Mouse (Mus musculus) hindbrain, embryonic 13.5 days (tissue): ENCODE measurements around the gene Rhox2a. TPM values are rescaled to one million over a fixed set of nuclear protein-coding genes. Genes with fewer than 3 reads are reported as not detected.
"Not testable (repeated sequence)": the region's sequence is repeated elsewhere in the genome, so short reads cannot be mapped to it uniquely, and the experiment has no call there.

ENCODE experiments used
- ATAC-seq: fragments of 200-750 bp; cut with Nextera tagmentation; 2 replicates; pipeline ENCODE4 v1.8.0; 2017; ENCODE audit warnings: moderate TSS enrichment; ENCODE audit not compliant: low FRiP score
- H3K27ac ChIP-seq: fragments of 300-500 bp; sonication (generic); 2 replicates; pipeline ENCODE4 v1.5.1; 2015; ENCODE audit warnings: inconsistent platforms, mild to moderate bottlenecking, moderate library complexity
- H3K27me3 ChIP-seq: fragments of 300-500 bp; sonication (generic); 2 replicates; pipeline ENCODE4 v1.6.1; 2015; ENCODE audit warnings: mild to moderate bottlenecking, inconsistent platforms
- H3K36me3 ChIP-seq: fragments of 300-500 bp; sonication (generic); 2 replicates; pipeline ENCODE4 v1.6.1; 2015; ENCODE audit warnings: mild to moderate bottlenecking, inconsistent platforms
- H3K4me1 ChIP-seq: fragments of 300-500 bp; sonication (generic); replicated peaks from 2 replicates; pipeline ENCODE4 v1.6.1; 2015; ENCODE audit warnings: inconsistent platforms
- H3K4me2 ChIP-seq: fragments of 300-500 bp; sonication (generic); 2 replicates; pipeline ENCODE4 v1.6.1; 2015; ENCODE audit warnings: inconsistent platforms, mild to moderate bottlenecking, moderate library complexity
- H3K4me3 ChIP-seq: fragments of 300-500 bp; sonication (generic); 2 replicates; pipeline ENCODE4 v1.5.1; 2015; ENCODE audit warnings: mild to moderate bottlenecking, inconsistent platforms
- H3K9ac ChIP-seq: fragments of 300-500 bp; sonication (generic); 2 replicates; pipeline ENCODE4 v1.6.1; 2015; ENCODE audit warnings: mild to moderate bottlenecking, inconsistent platforms
- H3K9me3 ChIP-seq: fragments of 300-500 bp; sonication (generic); 2 replicates; pipeline ENCODE4 v1.6.1; 2016; ENCODE audit warnings: inconsistent platforms
- WGBS: fragments of 180-500 bp; shearing (Covaris S2); methylation state at CpG from one replicate; pipeline ENCODE4 v1.1.7; 2015; 5-methylcytosine and 5-hydroxymethylcytosine counted together
- polyA plus RNA-seq: library from polyadenylated mRNA; unstranded; fragments of >200 nt; fragmentation: Nextera tagmentation; extraction: Ambion mirVana; gene quantifications from 2 replicates; pipeline ENCODE4 v1.2.1, GENCODE M21; 2015

The Rhox2a gene
- 0.32 TPM in 1 of 2 replicates, not detected in the other for polyA plus RNA-seq

GRCm38 (mm10) chrX:37244676-37245075 is at the start of gene Rhox2a:
Gene Rhox2a, plus strand, starts transcription at chrX:37244976.
- H3K4me1 ChIP-seq, ATAC-seq, H3K9me3 ChIP-seq, H3K9ac ChIP-seq, H3K4me2 ChIP-seq, H3K27ac ChIP-seq, H3K4me3 ChIP-seq, H3K36me3 ChIP-seq, H3K27me3 ChIP-seq: not testable (repeated sequence)
- 100% methylated on average over 2 of the region's 9 CpGs for WGBS

- no peak overlapping the region for H3K4me3 ChIP-seq
- no peaks in the 10 kb centered on the region for H3K9me3 ChIP-seq
- H3K36me3 ChIP-seq = no peaks in the 10 kb centered on the region
- no peak overlapping the region for H3K27ac ChIP-seq
- no peak overlapping the region for H3K9ac ChIP-seq
- ATAC-seq = no peak
- 59% methylated on average over 8 of the region's 8 CpGs for whole genome bisulfite sequencing
- H3K27me3 ChIP-seq = no peaks in the 10 kb centered on the region
- no peak overlapping the region for H3K4me2 ChIP-seq
- no peaks in the 10 kb centered on the region for H3K4me1 ChIP-seq
These were observed 46.1 kb upstream of the Rhox2a start for GRCm38 (mm10) chrX:37198676-37199075.

GRCm38 (mm10) chrX:37210941-37211340 is 33.8 kb upstream of the Rhox2a start, which contains the start of gene Gm9:
Gene Gm9, minus strand, starts transcription at chrX:37211041.
- H3K36me3 ChIP-seq = no peaks in the 10 kb centered on the region
- no peak for ATAC-seq
- 84% methylated on average over 10 of the region's 10 CpGs for WGBS

GRCm38 (mm10) chrX:37222158-37222557 is 22.6 kb upstream of the Rhox2a start, which contains the start of gene Rhox1:
Gene Rhox1, minus strand, starts transcription at chrX:37222258.
- not testable (repeated sequence) for H3K27me3 ChIP-seq, H3K36me3 ChIP-seq, H3K4me1 ChIP-seq, H3K9ac ChIP-seq, H3K27ac ChIP-seq, H3K9me3 ChIP-seq, H3K4me2 ChIP-seq, H3K4me3 ChIP-seq, ATAC-seq
- WGBS = 75% methylated on average over 1 of the region's 1 CpGs

More at GRCm38 (mm10) chrX:37210941-37211340, 33.8 kb upstream of the Rhox2a start, which contains the start of gene Gm9:
- Histone ChIP-seq H3K4me1 (no peaks in the 10 kb centered on the region), H3K4me2 (no peak within 1 kb of the TSS), H3K4me3 (no peak within 1 kb of the TSS), H3K9ac (no peak within 1 kb of the TSS), H3K27me3 (no peaks in the 10 kb centered on the region), H3K9me3 (no peaks in the 10 kb centered on the region), H3K27ac (no peak within 1 kb of the TSS)

- not testable (repeated sequence) for ATAC-seq, H3K36me3 ChIP-seq, H3K27ac ChIP-seq, H3K4me2 ChIP-seq, H3K9ac ChIP-seq, H3K4me1 ChIP-seq, H3K27me3 ChIP-seq, H3K4me3 ChIP-seq, H3K9me3 ChIP-seq
- 78% methylated on average over 1 of the region's 3 CpGs for WGBS
These were observed 4.8 kb downstream of the Rhox2a start, which contains the start of gene Rhox3a for GRCm38 (mm10) chrX:37249619-37250018. Gene Rhox3a, plus strand, starts transcription at chrX:37249919.

GRCm38 (mm10) chrX:37265038-37265437 is 20.3 kb downstream of the Rhox2a start, which contains the start of gene Rhox4a:
Gene Rhox4a, plus strand, starts transcription at chrX:37265338.
- not testable (repeated sequence) for H3K4me1 ChIP-seq
- 97% methylated on average over 9 of the region's 19 CpGs for WGBS

More at GRCm38 (mm10) chrX:37265038-37265437, 20.3 kb downstream of the Rhox2a start, which contains the start of gene Rhox4a:
- H3K9me3 ChIP-seq, H3K9ac ChIP-seq, H3K36me3 ChIP-seq, H3K4me3 ChIP-seq, H3K4me2 ChIP-seq, ATAC-seq, H3K27ac ChIP-seq, H3K27me3 ChIP-seq: not testable (repeated sequence)

Other genes starting within 250 kb of the Rhox2a start
- gene Sowahd, start 196.1 kb upstream of the Rhox2a start, polyA plus RNA-seq = 0.10 TPM in 1 of 2 replicates, not detected in the other
- 349 and 381 TPM in 2 replicates for gene Rpl39, start 159.6 kb upstream of the Rhox2a start, polyA plus RNA-seq
- 33.6 and 36.2 TPM in 2 replicates for gene Upf3b, start 134.7 kb upstream of the Rhox2a start, polyA plus RNA-seq
- 24.2 and 25.0 TPM in 2 replicates for gene Nkap, start 118.2 kb upstream of the Rhox2a start, polyA plus RNA-seq
- 0.28 and 0.30 TPM in 2 replicates for gene Akap14, start 76.1 kb upstream of the Rhox2a start, polyA plus RNA-seq
- 683 and 716 TPM in 2 replicates for gene Ndufa1, start 53.8 kb upstream of the Rhox2a start, polyA plus RNA-seq
- gene Rnf113a1, start 53.7 kb upstream of the Rhox2a start, polyA plus RNA-seq = 18.6 and 20.0 TPM in 2 replicates
- gene Gm9, start 33.9 kb upstream of the Rhox2a start, polyA plus RNA-seq = not detected in 2 replicates
- not detected in 2 replicates for gene Rhox1, start 22.7 kb upstream of the Rhox2a start, polyA plus RNA-seq
- not detected in 2 replicates for gene Rhox3a, start 4.9 kb downstream of the Rhox2a start, polyA plus RNA-seq
- gene Rhox4a, start 20.4 kb downstream of the Rhox2a start, polyA plus RNA-seq = not detected in 2 replicates
- gene Rhox3a2, start 135.1 kb downstream of the Rhox2a start, polyA plus RNA-seq = not detected in 2 replicates
- not detected in 2 replicates for gene Rhox4a2, start 145.9 kb downstream of the Rhox2a start, polyA plus RNA-seq
- gene Rhox2b, start 167.1 kb downstream of the Rhox2a start, polyA plus RNA-seq = not detected in 2 replicates
- gene Rhox4b, start 187.5 kb downstream of the Rhox2a start, polyA plus RNA-seq = not detected in 2 replicates
- 0.94 TPM in 1 of 2 replicates, not detected in the other for gene Rhox2c, start 208.7 kb downstream of the Rhox2a start, polyA plus RNA-seq
- not detected in 2 replicates for gene Rhox3c, start 213.6 kb downstream of the Rhox2a start, polyA plus RNA-seq
- not detected in 2 replicates for gene Rhox4c, start 235.4 kb downstream of the Rhox2a start, polyA plus RNA-seq
- gene Rhox2d, start 248.5 kb downstream of the Rhox2a start, polyA plus RNA-seq = not detected in 2 replicates